25 mouse cellular contexts compared by ENCODE assay signal in the genomic region with DNA sequence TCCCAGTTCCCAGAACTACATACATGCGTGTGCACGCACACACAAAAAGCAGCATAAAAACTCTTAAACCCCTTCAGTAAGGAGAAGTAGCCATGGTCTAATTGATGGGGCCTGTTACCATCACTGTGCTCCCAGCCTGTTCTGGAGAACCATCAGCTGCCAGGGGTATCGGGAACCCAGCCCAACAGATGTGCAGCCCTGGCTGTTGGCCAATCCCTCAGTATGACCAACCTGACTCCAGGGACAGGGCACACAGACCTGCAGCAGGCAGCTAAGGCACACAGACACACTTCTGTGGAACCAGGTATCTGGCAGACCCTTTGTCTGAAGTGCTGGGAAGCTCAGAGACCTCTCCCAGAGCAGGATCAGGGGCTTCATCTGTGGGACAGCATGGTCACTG. TPM values are rescaled to one million over a fixed set of nuclear protein-coding genes. Genes with fewer than 3 reads are reported as not detected.
DNase-seq lines count a peak whose midpoint lies in the region; ATAC-seq and TF ChIP-seq lines count a peak whose summit lies in the region.
"Had no signal": no experiment of that assay in that cellular context is flagged by ENCODE, and none has a peak within 500 bp of the region (broad histone marks: within the 10 kb centered on the region; RNA-seq: fewer than 3 reads in every experiment).

No protein-coding gene starts in this region.

- peaks cover 14% of the 10 kb centered on the region for H3K36me3 ChIP-seq in forebrain, embryonic 10.5 days (replicated peaks)
- H3K36me3 ChIP-seq in forebrain, embryonic 11.5 days (ENCODE audit: control insufficient read depth, insufficient read depth, low read length), result no peaks in the 10 kb centered on the region
- no peaks in the 10 kb centered on the region for H3K36me3 ChIP-seq in heart, embryonic 11.5 days (ENCODE audit: control insufficient read depth, insufficient read depth, low read length)
- no peaks in the 10 kb centered on the region for H3K36me3 ChIP-seq in myocyte (ENCODE audit: control insufficient read depth, insufficient read depth)
- H3K36me3 ChIP-seq in kidney, embryonic 16.5 days (ENCODE audit: insufficient read depth, low read length), result no peaks in the 10 kb centered on the region
- H3K36me3 ChIP-seq: heart, embryonic 13.5 days; hindbrain, embryonic 12.5 days; midbrain, embryonic 15.5 days; neural tube, embryonic 15.5 days had no signal

- no peak overlapping the region for H3K4me2 ChIP-seq in forebrain, embryonic 11.5 days (ENCODE audit: low read depth, low read length, severe bottlenecking)
- no peak overlapping the region for H3K4me2 ChIP-seq in heart, embryonic 11.5 days
- peak overlapping the region; percentile 10 for H3K4me2 ChIP-seq in myocyte (ENCODE audit: low read depth)
- no peak overlapping the region for H3K4me2 ChIP-seq in kidney, embryonic 16.5 days (replicated peaks; ENCODE audit: low read depth, low read length)
- H3K4me2 ChIP-seq: forebrain, embryonic 13.5 days; heart, embryonic 13.5 days; hindbrain, embryonic 12.5 days; midbrain, embryonic 15.5 days; neural tube, embryonic 15.5 days had no signal

- TF ChIP-seq POLR2A in myocyte (IDR thresholded peaks at IDR 0.05; ENCODE audit: insufficient read length, low read depth), result no peak

- H3K4me1 ChIP-seq in forebrain, embryonic 10.5 days, result peaks cover 41% of the 10 kb centered on the region
- H3K4me1 ChIP-seq in forebrain, embryonic 11.5 days (replicated peaks; ENCODE audit: control insufficient read depth, insufficient read depth, low read length), result no peaks in the 10 kb centered on the region; the same call in 1 of the 2 replicates
- peaks cover 81% of the 10 kb centered on the region for H3K4me1 ChIP-seq in heart, embryonic 11.5 days (ENCODE audit: control insufficient read depth, insufficient read depth, low read length)
- H3K4me1 ChIP-seq in kidney, embryonic 16.5 days (ENCODE audit: insufficient read depth, low read length), result peaks cover 60% of the 10 kb centered on the region

- no peak overlapping the region for H3K9ac ChIP-seq in forebrain, embryonic 11.5 days (ENCODE audit: low read length)
- no peak overlapping the region for H3K9ac ChIP-seq in heart, embryonic 11.5 days (ENCODE audit: low read depth, low read length)
- H3K9ac ChIP-seq in kidney, embryonic 16.5 days (replicated peaks; ENCODE audit: low read length), result no peak overlapping the region
- H3K9ac ChIP-seq: forebrain, embryonic 13.5 days; heart, embryonic 13.5 days; hindbrain, embryonic 12.5 days; liver, embryonic 14.5 days; midbrain, embryonic 15.5 days; neural tube, embryonic 15.5 days had no signal

- H3K9me3 ChIP-seq in forebrain, embryonic 10.5 days, result no peaks in the 10 kb centered on the region
- no peaks in the 10 kb centered on the region for H3K9me3 ChIP-seq in forebrain, embryonic 11.5 days (ENCODE audit: control insufficient read depth, low read length)
- no peaks in the 10 kb centered on the region for H3K9me3 ChIP-seq in heart, embryonic 11.5 days (replicated peaks; ENCODE audit: control insufficient read depth, low read length)
- no peaks in the 10 kb centered on the region for H3K9me3 ChIP-seq in kidney, embryonic 16.5 days (ENCODE audit: low read length)
- H3K9me3 ChIP-seq: forebrain, embryonic 13.5 days; heart, embryonic 13.5 days; hindbrain, embryonic 12.5 days; midbrain, embryonic 15.5 days; neural tube, embryonic 15.5 days had no signal

- H3ac ChIP-seq in myocyte (ENCODE audit: control insufficient read depth, insufficient read length), result no peak overlapping the region

- H3K27ac ChIP-seq in forebrain, embryonic 10.5 days, result 0 out of 2 replicates have a peak overlapping the region, but pooled peaks have one; percentile 25
- no peak overlapping the region for H3K27ac ChIP-seq in forebrain, embryonic 11.5 days (ENCODE audit: low read depth, low read length)
- no peak overlapping the region for H3K27ac ChIP-seq in heart, embryonic 11.5 days (ENCODE audit: low read depth, low read length)
- H3K27ac ChIP-seq in kidney, embryonic 16.5 days (ENCODE audit: low read length), result no peak overlapping the region
- H3K27ac ChIP-seq: forebrain, embryonic 13.5 days; hindbrain, embryonic 12.5 days; liver, embryonic 14.5 days; midbrain, embryonic 15.5 days; neural tube, embryonic 15.5 days had no signal

- WGBS in forebrain, embryonic 10.5 days, result 95% methylated on average over 3 of the region's 3 CpGs
- WGBS in forebrain, embryonic 11.5 days, result 100% methylated on average over 3 of the region's 3 CpGs
- 78% methylated on average over 3 of the region's 3 CpGs for WGBS in heart, embryonic 11.5 days (ENCODE audit: insufficient replicate concordance)
- WGBS in kidney, embryonic 16.5 days, result 97% methylated on average over 3 of the region's 3 CpGs

- no peaks in the 10 kb centered on the region for H3K27me3 ChIP-seq in forebrain, embryonic 10.5 days (ENCODE audit: poor library complexity, severe bottlenecking)
- H3K27me3 ChIP-seq in forebrain, embryonic 11.5 days (ENCODE audit: control insufficient read depth, insufficient read depth, low read length), result no peaks in the 10 kb centered on the region
- H3K27me3 ChIP-seq in heart, embryonic 11.5 days (ENCODE audit: control insufficient read depth, insufficient read depth, low read length), result no peaks in the 10 kb centered on the region
- no peaks in the 10 kb centered on the region for H3K27me3 ChIP-seq in myocyte (ENCODE audit: control insufficient read depth, insufficient read depth, insufficient read length)
- H3K27me3 ChIP-seq in kidney, embryonic 16.5 days (ENCODE audit: insufficient read depth, low read length), result no peaks in the 10 kb centered on the region
- H3K27me3 ChIP-seq: forebrain, embryonic 13.5 days; heart, embryonic 13.5 days; hindbrain, embryonic 12.5 days; midbrain, embryonic 15.5 days; neural tube, embryonic 15.5 days had no signal

- ATAC-seq in forebrain, embryonic 11.5 days (replicated peaks; ENCODE audit: low FRiP score), result no peak
- no peak for ATAC-seq in heart, embryonic 11.5 days (replicated peaks; ENCODE audit: insufficient number of reproducible peaks, low FRiP score, low TSS enrichment)
- ATAC-seq in kidney, embryonic 16.5 days (ENCODE audit: low FRiP score, low TSS enrichment), result no peak
- ATAC-seq: activated CD4-positive, CD25-positive, alpha-beta regulatory T cell, adult 4 months; forebrain, embryonic 13.5 days; inflammation-experienced regulatory T-cells, adult 6 months; lung, postnatal 0 days; midbrain, embryonic 15.5 days had no signal

- DNase-seq in forebrain, embryonic 10.5 days (ENCODE audit: extremely low spot score, low spot score), result no peak
- no peak for DNase-seq in forebrain, embryonic 11.5 days (ENCODE audit: low spot score)
- peak; percentile 62 for DNase-seq in heart, postnatal 4 days
- DNase-seq in MN1 (ENCODE audit: low spot score), result peak; percentile 89
- DNase-seq in kidney, adult 18-20 months, result no peak
- DNase-seq: adrenal gland, postnatal 25 days; cerebellum, adult 11 months; cerebellum, postnatal 14 days; embryo, embryonic 11 days; gastrocnemius, postnatal 36 days; spleen, adult 18-20 months; thymus, adult 18-20 months; thymus, postnatal 4 days had no signal

- peaks cover 92% of the 10 kb centered on the region for H3K79me2 ChIP-seq in myocyte (ENCODE audit: control insufficient read depth, insufficient read depth)

- no peak overlapping the region for H3K4me3 ChIP-seq in forebrain, embryonic 10.5 days
- H3K4me3 ChIP-seq in forebrain, embryonic 11.5 days (ENCODE audit: low read depth, low read length), result no peak overlapping the region
- no peak overlapping the region for H3K4me3 ChIP-seq in heart, embryonic 11.5 days (ENCODE audit: low read depth, low read length)
- no peak overlapping the region for H3K4me3 ChIP-seq in myocyte
- no peak overlapping the region for H3K4me3 ChIP-seq in kidney, embryonic 16.5 days (ENCODE audit: low read length)
- H3K4me3 ChIP-seq: forebrain, embryonic 13.5 days; heart, embryonic 13.5 days; hindbrain, embryonic 12.5 days; midbrain, embryonic 15.5 days; neural tube, embryonic 15.5 days had no signal

TF ChIP-seq in myocyte, 11 proteins besides CTCF, POLR2A, EP300 and RAD21:
- TF ChIP-seq REST (IDR thresholded peaks at IDR 0.05; ENCODE audit: insufficient read depth, insufficient read length), result no peak
- no peak for TF ChIP-seq TCF12 (IDR thresholded peaks at IDR 0.05; ENCODE audit: insufficient read depth, poor library complexity, severe bottlenecking)
- no peak for TF ChIP-seq MAX (IDR thresholded peaks at IDR 0.05; ENCODE audit: low read depth)
- peak in 1 of 3 experiments; percentile 11 for TF ChIP-seq MYOG (IDR thresholded peaks at IDR 0.05; ENCODE audit: control insufficient read depth in 1 of 3, insufficient read depth in 1 of 3, insufficient read length in 2 of 3, low read depth in 2 of 3)
- no peak for TF ChIP-seq SRF (IDR thresholded peaks at IDR 0.05; ENCODE audit: control insufficient read depth, insufficient read length, low read depth)
- TF ChIP-seq TCF3 (IDR thresholded peaks at IDR 0.05; ENCODE audit: insufficient read length, low read depth), result no peak
- TF ChIP-seq MYOD1 (IDR thresholded peaks at IDR 0.05; ENCODE audit: control insufficient read depth in 1 of 3, insufficient read length in 2 of 3, low read depth in 2 of 3), result peak in 2 of 3 experiments; percentile 39 to 64
- TF ChIP-seq USF1 (IDR thresholded peaks at IDR 0.05; ENCODE audit: low read depth), result no peak
- no peak for TF ChIP-seq CEBPB (IDR thresholded peaks at IDR 0.05; ENCODE audit: insufficient read depth, poor library complexity, severe bottlenecking)
- no peak for TF ChIP-seq POLR2AphosphoS2 (IDR thresholded peaks at IDR 0.05; ENCODE audit: insufficient read length, low read depth)
- TF ChIP-seq E2F4 (IDR thresholded peaks at IDR 0.05; ENCODE audit: insufficient read depth), result no peak
TF ChIP-seq in myocyte: peak in this region for 2.

RNA-seq across cellular contexts. Expression of a gene that starts 37.7 kb away (rescaled TPM):
- polyA plus RNA-seq in forebrain, embryonic 10.5 days (2016; fragmentation: Nextera tagmentation; extraction: Ambion mirVana), result 27.8 and 29.2 TPM in 2 replicates
- 27.2 and 29.5 TPM in 2 replicates for polyA plus RNA-seq in forebrain, embryonic 11.5 days (2014; fragmentation: Nextera tagmentation; extraction: Ambion mirVana)
- 100 to 1,000 TPM; 114 to 116 TPM for total RNA-seq in heart, postnatal 4 days (2021)
- polyA plus RNA-seq in heart, embryonic 11.5 days (2014; fragmentation: Nextera tagmentation; extraction: Ambion mirVana), result 53.2 and 54.1 TPM in 2 replicates
- 166 TPM for polyA plus RNA-seq in myocyte (2012; fragmentation: generic; extraction: Trizol)
- 44.8 and 49.2 TPM in 2 replicates for polyA plus RNA-seq in kidney, embryonic 16.5 days (2015; fragmentation: Nextera tagmentation; extraction: Ambion mirVana)

Comparison
In these comparisons a context has a peak if more than half of its experiments do, and no peak if none do; other contexts are left out.
1. DNase-seq: peak in heart, postnatal 4 days (single experiment) and MN1 (single experiment); none in forebrain, embryonic 10.5 days (single experiment), forebrain, embryonic 11.5 days (single experiment) and kidney, adult 18-20 months (single experiment).